Mouse (Mus musculus): ENCODE data around the gene Ptger4.

Ptger4 gene

DNA sequence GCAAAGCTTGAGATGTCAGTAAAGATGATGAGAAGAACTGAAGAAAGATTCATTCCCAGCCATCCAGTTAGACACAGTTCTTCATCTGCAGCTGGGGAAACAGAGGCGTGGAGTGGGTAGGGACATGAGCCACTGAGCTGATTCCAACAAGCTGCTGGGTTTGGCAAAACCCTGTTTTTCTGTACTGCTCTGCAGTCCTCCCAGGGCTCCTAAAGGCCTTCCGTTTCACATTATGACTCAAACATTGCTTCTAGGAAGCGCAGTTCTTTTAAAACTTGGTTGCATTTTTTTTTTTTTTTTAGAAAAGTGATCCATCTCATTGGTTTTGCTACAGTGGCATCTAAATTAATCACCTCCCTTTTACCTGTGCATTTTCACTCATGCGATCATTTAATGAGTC is 5.4 kb downstream of the Ptger4 start:
- in situ Hi-C loops (cut with MboI, MseI) = loop anchor here (5.0 to 10.0 kb wide), 2 partner anchors 91 to 836 kb away; no protein-coding TSS in a partner anchor

DNA sequence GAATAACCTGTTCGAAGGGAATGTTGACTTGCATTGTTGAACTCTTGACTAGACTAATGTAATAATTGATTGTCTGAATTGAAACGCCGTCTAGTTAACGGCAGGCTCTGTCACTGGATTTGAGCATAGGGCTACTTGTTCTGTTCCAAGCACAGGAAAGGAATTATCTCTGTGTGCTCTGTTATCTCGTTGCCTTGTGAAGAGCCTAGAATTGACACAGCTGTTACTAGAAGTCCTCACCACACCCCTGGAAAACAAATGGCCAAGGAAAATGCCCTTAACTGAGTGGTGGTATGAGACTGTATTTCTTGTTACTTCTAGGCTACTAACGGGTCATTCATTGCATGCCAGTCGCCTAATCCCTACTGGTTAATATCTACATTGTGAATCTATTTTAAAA is 5.9 kb downstream of the Ptger4 start:
- in situ Hi-C loops (cut with MboI, MseI) = loop anchor here (5.0 to 10.0 kb wide), 2 partner anchors 91 to 837 kb away; no protein-coding TSS in a partner anchor

DNA sequence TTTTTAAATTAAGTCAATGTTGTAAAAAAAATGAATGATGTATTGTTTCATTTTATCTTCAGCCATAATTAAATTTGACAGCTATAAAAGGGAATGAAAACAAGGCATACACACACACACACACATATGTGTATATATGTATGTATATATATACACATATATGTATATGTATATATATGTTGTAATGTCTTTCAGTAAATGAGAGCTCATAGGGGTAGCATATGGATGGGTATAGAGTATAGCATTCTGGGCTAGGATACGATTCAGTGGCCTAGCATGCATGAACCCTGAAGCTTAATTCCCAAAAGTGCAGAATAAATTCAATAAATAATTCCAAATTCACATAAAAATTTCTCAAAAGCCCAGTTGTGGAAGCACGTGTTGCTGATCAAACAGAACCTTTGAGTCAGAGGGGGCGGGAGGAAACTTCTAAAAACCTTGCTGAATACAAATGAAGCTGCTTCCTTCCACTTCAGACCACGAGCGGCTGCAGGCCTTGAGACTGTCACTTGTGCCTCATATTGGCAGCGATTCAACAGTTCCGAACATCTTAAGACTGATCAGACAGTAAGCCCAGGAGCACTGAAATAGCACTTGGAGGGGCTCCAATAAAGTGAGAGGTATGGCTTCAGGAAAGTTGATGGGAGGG is 6.9 kb downstream of the Ptger4 start:
- in situ Hi-C loops (cut with MboI, MseI) = loop anchor here (5.0 to 10.0 kb wide), 2 partner anchors 90 to 838 kb away; no protein-coding TSS in a partner anchor

DNA sequence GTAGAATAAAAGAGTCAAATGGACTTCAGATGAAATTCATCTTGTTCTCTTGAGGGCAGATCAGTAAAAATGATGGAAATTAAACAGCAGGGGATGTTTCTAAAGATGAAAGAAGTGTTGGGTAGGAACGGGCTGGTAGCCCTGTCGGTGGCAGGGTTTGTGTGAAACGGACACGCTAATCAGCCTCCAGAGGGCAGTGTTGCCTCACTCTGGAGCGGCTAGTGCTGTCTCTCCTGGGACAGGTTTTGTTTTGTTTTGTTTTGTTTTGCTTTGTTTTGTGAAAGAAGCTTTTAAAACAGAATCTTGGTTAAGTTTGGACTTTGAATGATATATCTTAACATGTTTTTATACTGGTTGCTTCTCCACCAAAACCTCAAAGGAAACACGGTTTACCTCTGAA is 7.4 kb downstream of the Ptger4 start:
- in situ Hi-C loops (cut with MboI, MseI) = loop anchor here (5.0 to 10.0 kb wide), 2 partner anchors 89 to 838 kb away; no protein-coding TSS in a partner anchor

DNA sequence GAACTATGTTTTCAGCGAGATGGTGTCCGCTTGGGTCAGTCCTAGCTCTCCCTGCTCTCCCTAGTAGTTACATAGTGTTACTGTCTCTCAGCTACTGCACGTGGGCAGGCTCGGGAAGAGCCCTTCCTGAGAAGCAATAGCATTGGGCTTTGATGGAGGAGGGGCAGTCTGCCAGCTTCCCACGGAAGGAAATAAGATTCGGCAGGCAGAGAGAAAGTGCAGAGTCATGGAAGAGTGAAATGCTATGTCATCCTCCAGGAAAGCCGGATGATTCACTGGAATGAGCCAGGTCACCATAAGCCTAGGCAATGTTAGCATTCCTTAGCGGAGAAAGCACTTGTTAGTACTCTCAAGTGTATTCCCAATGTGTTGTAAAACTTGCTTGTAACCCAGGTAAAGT is 8.5 kb downstream of the Ptger4 start:
- in situ Hi-C loops (cut with MboI, MseI) = loop anchor here (5.0 to 10.0 kb wide), 2 partner anchors 88 to 839 kb away; no protein-coding TSS in a partner anchor

DNA sequence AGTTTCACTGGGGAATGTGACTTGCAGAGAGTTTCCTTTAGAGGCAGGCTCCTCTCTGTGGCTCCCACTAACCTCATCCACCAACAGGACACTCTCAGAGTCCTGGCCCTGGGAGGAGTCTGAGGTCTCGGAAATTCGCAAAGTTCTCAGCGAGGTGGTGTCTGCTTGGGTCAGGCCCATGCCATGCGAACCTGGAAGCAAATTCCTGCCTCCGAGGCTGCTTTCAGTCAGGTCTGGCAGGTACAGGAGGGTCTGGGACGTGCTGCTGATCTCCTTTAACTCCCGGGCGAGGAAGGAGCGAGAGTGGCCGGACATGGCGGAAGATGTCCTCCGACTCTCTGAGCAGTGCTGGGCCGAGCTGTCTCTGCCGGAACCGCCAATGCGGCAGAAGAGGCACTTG is 9.3 kb downstream of the Ptger4 start:
- in situ Hi-C loops (cut with MboI, MseI) = loop anchor here (5.0 to 10.0 kb wide), 3 partner anchors 87 to 840 kb away; no protein-coding TSS in a partner anchor

DNA sequence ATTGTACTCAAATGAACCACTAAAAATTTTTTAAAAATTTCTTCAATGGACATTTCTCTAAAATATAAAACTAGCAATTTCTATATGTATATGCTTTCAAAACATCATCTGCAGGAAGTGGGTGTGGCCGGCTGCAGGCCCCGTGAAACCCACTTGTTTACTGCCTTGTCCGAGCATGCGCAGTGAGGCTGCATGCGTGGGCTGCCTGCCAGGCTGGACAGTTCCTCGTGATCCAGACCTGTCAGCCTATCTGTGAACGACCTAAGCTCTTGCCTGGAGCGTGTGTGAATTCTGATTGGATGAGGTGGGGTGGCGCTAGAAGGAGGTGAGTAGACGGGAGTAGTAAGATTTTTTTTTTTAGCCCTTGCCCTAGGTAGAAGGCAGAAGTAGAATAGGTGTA is 13.2 kb downstream of the Ptger4 start:
- in situ Hi-C loops (cut with MboI, MseI) = loop anchor here (5.0 to 10.0 kb wide), 2 partner anchors 682 to 844 kb away; no protein-coding TSS in a partner anchor

DNA sequence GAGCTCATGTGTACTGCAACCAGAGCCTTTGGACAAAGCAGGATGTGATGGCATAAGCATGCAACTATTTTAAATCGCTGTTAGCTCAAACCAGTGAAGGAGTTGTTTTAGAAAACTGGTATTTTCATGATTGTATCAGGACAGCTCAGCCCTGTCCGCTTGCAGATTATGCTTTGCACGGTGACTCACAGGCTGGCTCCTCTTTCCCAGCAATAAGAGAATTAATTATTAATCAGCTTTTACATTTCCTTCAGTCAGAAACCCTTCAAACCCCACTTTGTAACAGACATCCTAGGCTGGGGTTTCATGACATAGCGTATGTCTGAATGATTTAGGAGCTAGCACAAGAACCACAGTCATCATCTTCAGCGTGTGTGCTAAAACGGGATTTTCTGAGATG is 23.5 kb downstream of the Ptger4 start:
- in situ Hi-C loops (cut with MboI, MseI) = no loop called here

DNA sequence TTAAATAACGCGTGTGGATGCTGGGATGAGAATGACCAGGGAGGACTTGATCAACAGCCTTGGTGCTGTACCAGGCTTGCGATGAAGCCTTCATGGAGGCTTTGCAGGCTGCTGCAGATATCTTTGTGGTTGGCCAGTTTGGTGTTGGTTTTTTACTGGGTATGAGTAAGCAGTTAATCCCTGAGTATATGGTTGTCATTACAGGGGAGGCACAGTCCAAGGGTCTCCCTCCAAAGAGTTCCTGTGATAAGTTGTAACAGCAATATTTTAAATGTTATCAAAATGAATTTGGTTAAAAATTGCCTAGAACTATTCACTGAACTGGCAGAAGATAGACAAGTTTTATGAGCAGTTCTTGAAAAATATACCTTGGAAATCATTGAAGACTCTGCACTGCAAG is 34.9 kb downstream of the Ptger4 start:
- in situ Hi-C loops (cut with MboI, MseI) = no loop called here

DNA sequence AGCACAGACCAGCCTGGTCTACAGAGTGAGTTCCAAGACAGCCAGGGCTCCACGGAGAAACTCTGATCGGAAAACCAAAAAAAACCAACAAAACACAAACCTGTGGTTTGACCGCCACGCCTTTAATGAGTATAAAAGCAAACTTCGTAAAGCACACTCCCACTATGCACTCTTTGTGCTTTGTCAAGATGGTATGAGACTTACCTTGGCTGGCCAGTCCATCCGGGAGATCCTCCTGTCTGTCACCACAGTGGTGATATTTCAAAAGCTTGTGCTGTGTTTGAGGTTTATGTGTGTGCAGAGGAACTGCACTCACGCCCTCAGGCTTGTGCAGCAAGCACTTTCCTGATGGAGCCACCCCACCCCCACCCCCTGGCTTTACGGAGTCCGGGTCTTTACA is 38.8 kb downstream of the Ptger4 start:
- in situ Hi-C loops (cut with MboI, MseI) = no loop called here

DNA sequence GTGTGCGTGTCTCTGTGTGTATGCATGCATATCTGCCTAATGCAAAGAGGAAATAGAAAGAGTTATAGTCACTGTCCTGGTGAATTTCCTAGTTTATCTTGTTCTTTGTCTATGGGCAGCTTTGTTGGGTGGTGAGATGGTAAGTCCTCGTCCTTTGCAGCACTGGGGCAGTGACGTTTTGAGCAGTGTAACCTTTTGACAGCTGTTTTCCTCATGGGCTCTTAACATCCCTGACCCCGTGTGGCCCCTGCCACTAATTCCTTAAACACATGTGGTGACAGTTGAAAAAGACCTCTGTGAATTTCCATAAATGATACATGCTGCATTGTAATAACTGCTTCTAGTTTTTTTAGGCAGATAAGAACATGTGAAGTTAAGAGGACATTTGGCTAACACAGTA is 47.3 kb downstream of the Ptger4 start:
- in situ Hi-C loops (cut with MboI, MseI) = loop anchor here (25.0 kb wide), 1 partner anchor 1016 kb away; no protein-coding TSS in a partner anchor

DNA sequence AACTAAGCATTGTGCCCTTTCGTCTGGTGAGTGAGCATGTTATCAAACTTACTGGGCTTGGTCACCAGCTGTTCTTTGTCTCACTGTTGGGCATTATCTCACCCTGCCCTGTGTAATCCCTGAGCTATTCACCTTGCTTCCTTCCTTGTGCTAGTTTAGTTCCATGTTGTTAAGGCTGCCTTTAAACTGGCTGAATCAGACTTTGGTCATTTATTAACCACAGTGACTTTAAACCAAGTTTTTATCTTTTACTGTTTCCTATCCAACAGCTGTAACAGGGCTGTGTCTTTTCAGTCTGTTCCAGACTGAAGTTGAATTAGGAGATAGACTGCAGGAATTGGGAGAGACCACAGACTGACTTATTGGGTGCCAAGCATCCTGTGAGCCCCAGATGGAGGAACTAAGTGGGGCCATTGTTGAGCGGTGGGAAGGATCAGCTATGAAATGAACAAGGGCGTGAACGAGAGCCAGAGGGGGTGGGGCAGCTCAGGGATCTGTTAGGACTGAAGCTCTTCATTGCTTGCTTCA is 47.9 kb downstream of the Ptger4 start:
- in situ Hi-C loops (cut with MboI, MseI) = loop anchor here (25.0 kb wide), 1 partner anchor 1016 kb away; no protein-coding TSS in a partner anchor

DNA sequence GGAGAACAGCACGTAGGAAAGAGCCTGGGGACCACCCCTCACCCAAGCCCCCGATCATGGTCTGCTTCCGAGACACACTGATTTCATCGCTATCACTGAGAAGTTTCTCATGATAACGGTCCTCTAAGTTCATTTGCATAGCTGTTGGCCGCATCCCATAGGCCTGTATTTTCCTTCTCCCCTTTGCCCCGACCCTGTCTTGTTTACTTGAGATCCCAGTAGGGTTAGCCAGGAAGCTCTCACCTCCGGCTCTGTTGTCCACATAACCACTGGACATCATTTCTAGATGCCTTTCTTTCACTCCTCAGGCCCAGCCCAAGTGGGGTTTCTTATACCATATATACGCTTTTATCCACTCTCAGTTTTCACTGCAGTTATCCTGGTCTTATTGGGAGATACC is 49.1 kb downstream of the Ptger4 start:
- in situ Hi-C loops (cut with MboI, MseI) = loop anchor here (25.0 kb wide), 1 partner anchor 1017 kb away; no protein-coding TSS in a partner anchor

DNA sequence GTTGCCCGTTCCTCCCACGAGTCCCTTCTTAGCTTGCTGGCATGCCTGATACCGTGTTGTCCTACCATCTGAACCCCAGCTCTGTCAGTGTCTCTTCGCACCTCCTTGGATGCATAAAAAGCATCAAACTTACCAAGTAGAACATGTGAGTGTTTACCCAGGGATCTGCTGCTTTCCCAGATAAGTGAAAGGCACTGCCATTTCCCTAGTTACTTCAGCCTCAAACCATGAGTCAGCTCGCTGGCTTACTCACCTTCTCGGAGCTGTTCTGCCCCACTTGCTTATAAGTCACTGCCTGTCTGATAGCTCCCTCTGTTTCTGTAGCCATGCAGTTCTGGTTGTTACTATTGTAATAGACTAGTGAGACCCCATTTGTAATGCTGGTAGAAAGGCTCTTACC is 49.5 kb downstream of the Ptger4 start:
- in situ Hi-C loops (cut with MboI, MseI) = loop anchor here (25.0 kb wide), 1 partner anchor 1018 kb away; no protein-coding TSS in a partner anchor

DNA sequence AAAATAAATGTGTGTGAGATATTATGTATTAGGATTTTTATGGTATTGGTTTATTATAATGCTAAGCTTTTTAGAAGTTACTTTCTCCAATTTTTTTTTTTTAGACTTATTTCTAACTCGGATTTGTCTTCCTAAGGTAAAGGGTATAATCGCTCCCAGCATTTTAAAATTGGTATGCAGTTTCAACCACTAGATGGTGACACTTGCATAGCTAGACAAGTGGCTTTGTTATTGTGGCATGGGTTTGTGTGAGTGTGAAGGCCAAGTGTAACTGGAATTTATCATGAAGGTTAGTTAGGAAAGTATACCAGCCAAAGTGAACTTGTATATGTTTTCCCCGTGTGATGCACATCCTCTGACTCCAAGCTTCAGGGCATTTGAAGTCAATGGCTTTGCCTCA is 50.2 kb downstream of the Ptger4 start:
- in situ Hi-C loops (cut with MboI, MseI) = loop anchor here (25.0 kb wide), 1 partner anchor 1018 kb away; no protein-coding TSS in a partner anchor

DNA sequence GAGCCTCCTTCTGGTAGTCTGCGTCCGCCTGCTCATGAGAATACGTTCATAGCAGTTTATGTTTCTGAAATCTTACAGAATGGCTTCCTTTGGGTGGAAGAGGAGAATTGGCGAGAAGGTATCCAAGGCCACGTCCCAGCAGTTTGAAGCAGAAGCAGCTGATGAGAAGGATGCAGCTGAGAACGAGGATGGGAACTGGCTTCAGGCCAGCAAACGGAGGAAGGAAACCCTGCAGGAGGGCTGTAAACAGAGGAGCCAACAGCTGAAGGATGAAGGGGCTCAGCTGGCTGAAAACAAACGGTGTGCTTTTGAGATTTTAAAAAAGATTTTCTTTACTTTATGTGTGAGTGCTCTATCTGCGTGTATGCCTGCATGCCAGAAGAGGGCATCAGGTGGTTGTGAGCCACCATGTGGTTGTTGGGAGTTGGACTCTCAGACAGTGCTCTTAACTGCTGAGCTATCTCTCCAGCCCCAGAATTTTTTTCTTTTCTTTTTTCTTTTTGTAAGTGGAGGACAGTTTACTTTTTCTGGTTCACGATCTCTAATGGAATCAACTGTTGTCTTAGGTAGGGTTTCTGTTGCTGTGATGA is 54.4 kb downstream of the Ptger4 start:
- in situ Hi-C loops (cut with MboI, MseI) = loop anchor here (25.0 kb wide), 1 partner anchor 1023 kb away; no protein-coding TSS in a partner anchor

DNA sequence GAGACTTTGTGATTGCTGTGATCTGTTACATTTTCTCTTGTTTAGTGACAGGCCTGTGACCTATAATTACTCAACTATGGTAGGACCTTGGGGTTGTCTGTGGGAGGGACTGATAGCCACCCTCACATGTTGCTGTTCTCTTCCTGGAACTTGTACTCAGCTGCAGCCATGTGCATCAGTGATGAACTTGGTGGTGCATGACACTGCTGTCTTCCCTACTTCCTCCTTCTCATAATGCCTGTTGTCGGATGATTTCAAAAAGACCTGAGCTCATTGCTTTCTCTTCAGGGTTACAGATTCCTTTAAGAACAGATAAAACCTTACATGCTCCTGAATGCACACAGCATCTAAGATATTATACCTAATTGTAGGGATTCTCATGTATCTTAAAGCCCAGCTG is 56.0 kb downstream of the Ptger4 start:
- in situ Hi-C loops (cut with MboI, MseI) = loop anchor here (25.0 kb wide), 1 partner anchor 1024 kb away; no protein-coding TSS in a partner anchor

DNA sequence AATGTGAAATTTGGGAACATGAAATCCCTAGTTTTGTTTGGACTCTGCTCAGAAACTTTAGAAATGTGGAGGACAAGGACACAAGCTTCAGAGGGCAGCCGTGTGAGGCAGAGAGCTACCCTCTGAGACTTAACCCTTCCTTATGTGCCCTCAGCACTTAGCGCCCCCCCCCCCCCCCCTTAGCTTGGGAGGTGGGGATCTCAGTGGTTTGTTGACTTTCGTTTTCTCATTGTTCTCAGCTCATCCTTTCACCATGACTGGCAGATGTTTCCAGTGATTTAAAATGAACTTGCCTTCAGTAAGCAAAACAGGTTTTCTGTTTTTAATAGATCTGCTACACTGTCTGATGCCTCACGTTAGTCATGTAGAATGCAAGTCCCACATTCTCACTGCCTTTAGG is 56.9 kb downstream of the Ptger4 start:
- in situ Hi-C loops (cut with MboI, MseI) = loop anchor here (25.0 kb wide), 1 partner anchor 1025 kb away; no protein-coding TSS in a partner anchor

DNA sequence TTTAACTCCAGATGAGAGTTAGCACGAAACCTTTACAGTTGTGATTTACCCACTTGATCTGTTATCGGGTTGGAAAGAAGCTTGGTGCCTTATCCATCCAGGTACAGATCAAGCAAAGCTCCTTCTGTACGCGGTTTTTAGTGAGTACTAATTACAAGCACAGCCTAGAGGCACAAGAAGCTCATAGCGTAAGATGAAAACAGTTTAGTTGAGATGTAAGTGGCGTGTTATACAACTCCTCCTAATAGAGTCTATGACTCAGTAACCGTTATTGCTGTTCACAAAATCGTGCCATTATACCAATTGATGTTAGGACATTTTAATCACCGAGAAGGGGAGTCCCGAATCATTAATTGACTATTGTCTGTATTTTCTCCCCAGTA is 57.7 kb downstream of the Ptger4 start:
- in situ Hi-C loops (cut with MboI, MseI) = loop anchor here (25.0 kb wide), 1 partner anchor 1026 kb away; no protein-coding TSS in a partner anchor

DNA sequence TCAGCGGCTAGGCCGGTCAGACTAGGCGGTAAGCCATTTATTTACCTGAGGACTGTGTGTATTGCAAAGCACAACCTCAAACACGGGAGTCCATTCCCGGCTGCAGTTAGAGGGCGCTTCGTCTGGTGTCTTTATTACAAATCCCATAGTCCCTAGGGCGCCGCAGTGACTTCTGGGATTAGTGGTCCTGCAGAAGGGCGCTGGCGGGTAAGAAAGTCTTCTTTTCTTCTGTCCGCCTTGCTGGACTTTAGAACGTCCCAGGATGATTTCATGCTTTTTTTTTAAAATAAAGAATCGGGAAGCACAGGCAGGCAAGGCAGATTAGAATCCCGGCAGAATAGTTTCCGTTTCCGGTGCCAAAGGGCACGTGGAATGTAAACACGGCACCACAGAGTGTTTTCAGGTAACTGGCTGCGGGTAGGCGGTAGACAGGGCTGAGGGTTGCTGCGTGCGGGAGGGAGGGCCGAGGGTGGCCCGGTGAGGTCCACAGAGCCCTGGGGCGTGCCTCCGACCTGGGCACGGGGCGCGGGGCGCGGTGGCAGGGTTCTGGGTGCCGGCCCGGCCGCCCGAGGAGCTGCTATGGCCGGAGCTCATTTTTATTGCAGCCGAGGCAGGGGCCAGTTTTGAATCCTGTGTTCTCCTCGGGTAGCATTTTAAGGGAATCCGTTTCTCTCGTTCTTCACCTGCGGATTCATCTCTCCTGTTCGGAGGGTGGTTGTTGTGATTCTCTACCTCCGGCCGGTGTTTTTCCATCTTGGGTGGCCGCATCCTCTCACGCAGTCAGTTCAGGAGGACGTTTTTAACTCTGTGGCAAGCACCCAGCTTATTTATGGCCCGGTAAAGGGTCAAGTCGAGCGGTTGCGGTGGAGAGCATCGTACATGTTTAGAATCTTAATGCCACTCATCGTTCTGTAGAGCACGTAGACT is 58.4 kb downstream of the Ptger4 start, which contains the start of gene Ttc33:
Ttc33 (plus strand) TSS at position 160 of the 927 bp plus-strand sequence.
- in situ Hi-C loops (cut with MboI, MseI) = loop anchor here (25.0 kb wide), 1 partner anchor 1027 kb away; no protein-coding TSS in a partner anchor
